Comparison of ENCODE assay signal across 11 mouse cellular contexts in the genomic region with DNA sequence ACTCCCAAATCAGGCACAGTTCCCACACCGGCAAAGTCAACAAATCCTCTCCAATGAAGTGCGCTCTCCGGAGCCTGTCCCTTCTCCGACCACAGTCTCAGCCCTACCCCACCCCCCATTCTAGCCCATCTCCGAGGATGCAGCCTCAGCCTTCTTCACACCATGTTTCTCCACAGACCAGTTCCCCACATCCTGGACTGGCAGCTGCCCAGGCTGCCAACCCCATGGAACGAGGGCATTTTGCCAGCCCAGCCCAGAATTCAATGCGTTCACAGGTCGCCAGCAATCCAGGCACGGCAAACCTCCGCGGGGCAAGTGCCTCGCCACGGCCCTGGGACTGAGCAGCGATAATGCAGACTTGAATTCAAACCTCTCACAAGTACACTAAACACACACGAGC. TPM values are rescaled to one million over a fixed set of nuclear protein-coding genes. Genes with fewer than 3 reads are reported as not detected.
A peak's percentile ranks its signal among the peaks of the same experiment; 100 is the strongest.
DNase-seq lines count a peak whose midpoint lies in the region; ATAC-seq and TF ChIP-seq lines count a peak whose summit lies in the region.
"Had no signal": no experiment of that assay in that cellular context is flagged by ENCODE, and none has a peak within 500 bp of the region (broad histone marks: within the 10 kb centered on the region; RNA-seq: fewer than 3 reads in every experiment).

No protein-coding gene starts in this region.

- no peak overlapping the region for H3K9ac ChIP-seq in heart, embryonic 11.5 days (ENCODE audit: low read depth, low read length)
- H3K9ac ChIP-seq in ES-E14 (ENCODE audit: insufficient read depth, low read depth, low read length, poor library complexity, severe bottlenecking): no peak overlapping the region; the same call in 1 of the 2 replicates
- H3K9ac ChIP-seq: embryonic facial prominence, embryonic 12.5 days; lung, embryonic 15.5 days had no signal

- DNase-seq in heart, adult 18-20 months: peak; percentile 45 to 61
- no peak for DNase-seq in ES-E14 (ENCODE audit: low read depth, low spot score)
- peak; percentile 90 to 91 for DNase-seq in cerebellum, postnatal 14 days
- peak; percentile 39 for DNase-seq in lung, postnatal 14 days
- DNase-seq in layer of hippocampus, postnatal 36 days: no peak
- no peak for DNase-seq in ovary, postnatal 36 days (ENCODE audit: low spot score)

- no peaks in the 10 kb centered on the region for H3K4me1 ChIP-seq in heart, embryonic 11.5 days (ENCODE audit: control insufficient read depth, insufficient read depth, low read length)
- H3K4me1 ChIP-seq in ES-E14 (ENCODE audit: control insufficient read depth in 2 of 2, insufficient read depth in 2 of 2, low read length in 2 of 2, poor library complexity in 1 of 2): peaks cover 0 to 5% of the 10 kb centered on the region in 2 experiments; a peak in 1 of 4 replicates
- H3K4me1 ChIP-seq: embryonic facial prominence, embryonic 12.5 days had no signal

- peaks cover 45% of the 10 kb centered on the region for H3K27me3 ChIP-seq in heart, embryonic 11.5 days (ENCODE audit: control insufficient read depth, insufficient read depth, low read length)

- H3K36me3 ChIP-seq in heart, embryonic 11.5 days (ENCODE audit: control insufficient read depth, insufficient read depth, low read length): no peaks in the 10 kb centered on the region
- H3K36me3 ChIP-seq in ES-E14 (ENCODE audit: control insufficient read depth, insufficient read depth, low read length, poor library complexity, severe bottlenecking): no peaks in the 10 kb centered on the region
- H3K36me3 ChIP-seq: embryonic facial prominence, embryonic 12.5 days; lung, embryonic 15.5 days had no signal

- in situ Hi-C loops in ES-E14 (cut with MboI; ENCODE audit: low sequenced_read_pairs in 2 of 2, unreplicated experiment in 2 of 2): no loop called here

- H3K9me3 ChIP-seq in heart, embryonic 11.5 days (replicated peaks; ENCODE audit: control insufficient read depth, low read length): no peaks in the 10 kb centered on the region
- no peaks in the 10 kb centered on the region for H3K9me3 ChIP-seq in ES-E14 (ENCODE audit: control insufficient read depth, insufficient read depth, low read depth, low read length)
- H3K9me3 ChIP-seq: embryonic facial prominence, embryonic 12.5 days; lung, embryonic 15.5 days had no signal

- H3K27ac ChIP-seq in heart, embryonic 11.5 days (ENCODE audit: low read depth, low read length): no peak overlapping the region
- no peak overlapping the region for H3K27ac ChIP-seq in ES-E14 (ENCODE audit: insufficient read depth, low read depth, low read length, poor library complexity, severe bottlenecking)
- H3K27ac ChIP-seq: embryonic facial prominence, embryonic 12.5 days; kidney, postnatal 0 days; lung, embryonic 15.5 days had no signal

- WGBS in heart, embryonic 11.5 days (ENCODE audit: insufficient replicate concordance): 33% methylated on average over 15 of the region's 15 CpGs

- no peak overlapping the region for H3K4me2 ChIP-seq in heart, embryonic 11.5 days
- H3K4me2 ChIP-seq: embryonic facial prominence, embryonic 12.5 days; lung, embryonic 15.5 days had no signal

- H3K4me3 ChIP-seq in heart, embryonic 11.5 days (ENCODE audit: low read depth, low read length): no peak overlapping the region
- H3K4me3 ChIP-seq in ES-E14 (ENCODE audit: insufficient read depth in 1 of 2, low read depth in 1 of 2, low read length in 2 of 2, poor library complexity in 1 of 2, severe bottlenecking in 1 of 2): peak overlapping the region; percentile 13 to 36; a peak in 2 of 4 replicates
- H3K4me3 ChIP-seq: embryonic facial prominence, embryonic 12.5 days; lung, embryonic 15.5 days had no signal

- no peak for ATAC-seq in heart, embryonic 11.5 days (replicated peaks; ENCODE audit: insufficient number of reproducible peaks, low FRiP score, low TSS enrichment)
- ATAC-seq in frontal cortex, adult (ENCODE audit: low TSS enrichment): no peak

TF ChIP-seq in ES-E14, 5 proteins besides CTCF, POLR2A, EP300 and RAD21:
- TF ChIP-seq ZNF384 (IDR thresholded peaks at IDR 0.05; ENCODE audit: low read depth, low read length) (no peak), ZC3H11A (IDR thresholded peaks at IDR 0.05; ENCODE audit: borderline replicate concordance, low read depth, low read length) (no peak), MAFK (IDR thresholded peaks at IDR 0.05; ENCODE audit: insufficient read depth, low read depth, low read length) (no peak), CHD2 (IDR thresholded peaks at IDR 0.05; ENCODE audit: low read depth, low read length) (no peak), HCFC1 (IDR thresholded peaks at IDR 0.05; ENCODE audit: borderline replicate concordance, insufficient read depth, low read length) (no peak)

RNA-seq across cellular contexts. Expression of a gene that starts 24.7 kb away (rescaled TPM):
- 10 to 100 TPM; 86.9 to 95.7 TPM for total RNA-seq in heart, adult 18-20 months (2021)
- polyA plus RNA-seq in heart, embryonic 11.5 days (2014; fragmentation: Nextera tagmentation; extraction: Ambion mirVana): 0.31 and 0.56 TPM in 2 replicates
- 7.0 and 9.8 TPM in 2 replicates for total RNA-seq in ES-E14 (2012; rRNA removed)
- total RNA-seq in layer of hippocampus, postnatal 36 days (2021): 10 to 100 TPM; 27.7 to 28.1 TPM

RNA-seq across cellular contexts. Expression of a gene that starts 55.5 kb away (rescaled TPM):
- total RNA-seq in heart, adult 18-20 months (2021): 1 to 10 TPM; 2.4 to 2.6 TPM
- 0.07 and 0.23 TPM in 2 replicates for polyA plus RNA-seq in heart, embryonic 11.5 days (2014; fragmentation: Nextera tagmentation; extraction: Ambion mirVana)
- total RNA-seq in ES-E14 (2012; rRNA removed): 9.5 and 12.4 TPM in 2 replicates
- total RNA-seq in layer of hippocampus, postnatal 36 days (2021): 100 to 1,000 TPM; 175 to 188 TPM

Comparison
In these comparisons a context has a peak if more than half of its experiments do, and no peak if none do; other contexts are left out.
1. DNase-seq: peak in heart, adult 18-20 months (2 of 2), cerebellum, postnatal 14 days (2 of 2) and lung, postnatal 14 days (single experiment); none in ES-E14 (single experiment), layer of hippocampus, postnatal 36 days (0 of 2) and ovary, postnatal 36 days (single experiment).
2. RNA of a gene that starts 55.5 kb away (total RNA-seq): 175 to 188 TPM in layer of hippocampus, postnatal 36 days; 9.5 to 12.4 TPM in ES-E14 and 2.4 to 2.6 TPM in heart, adult 18-20 months; every median in the first group is over 10 times any median in the second.